Mouse (Mus musculus) C2C12 (cell line): ENCODE measurements around the gene Sgsh. TPM values are rescaled to one million over a fixed set of nuclear protein-coding genes. Genes with fewer than 3 reads are reported as not detected.
A peak's percentile ranks its signal among the peaks of the same experiment; 100 is the strongest.

Experiments
- H3K27me3 ChIP-seq: one replicate; pipeline ENCODE4 v1.6.1; 2011; ENCODE audit not compliant: control insufficient read depth, insufficient read depth, insufficient read length
- H3K36me3 ChIP-seq: one replicate; pipeline ENCODE4 v1.6.1; 2011; ENCODE audit not compliant: control insufficient read depth, insufficient read depth
- H3K4me3 ChIP-seq: one replicate; pipeline ENCODE4 v1.5.1; 2011; ENCODE audit warnings: mild to moderate bottlenecking, control low read depth; ENCODE audit not compliant: poor library complexity, insufficient read depth, severe bottlenecking
- H3K79me2 ChIP-seq: one replicate; pipeline ENCODE4 v1.6.1; 2011; ENCODE audit not compliant: control insufficient read depth, insufficient read depth
- H3K79me3 ChIP-seq: one replicate; pipeline ENCODE4 v1.6.1; 2011; ENCODE audit warnings: low read depth, control low read depth
- H3ac ChIP-seq: one replicate; pipeline ENCODE3; 2011; ENCODE audit warnings: low read depth; ENCODE audit not compliant: control insufficient read depth, insufficient read length
- CEBPB ChIP-seq: IDR thresholded peaks from one replicate; pipeline ENCODE4 v1.6.1; 2011; ENCODE audit warnings: low read depth, mild to moderate bottlenecking, control low read depth, moderate library complexity
- CTCF ChIP-seq: IDR thresholded peaks from one replicate; pipeline ENCODE4 v1.5.1; 2011; ENCODE audit not compliant: control insufficient read depth, insufficient read depth, insufficient read length
- FOSL1 ChIP-seq: IDR thresholded peaks from one replicate; pipeline ENCODE4 v1.8.0; 2011; ENCODE audit warnings: mild to moderate bottlenecking, low read length; ENCODE audit not compliant: poor library complexity, insufficient read depth, severe bottlenecking
- MAX ChIP-seq: IDR thresholded peaks from one replicate; pipeline ENCODE4 v1.6.1; 2011; ENCODE audit warnings: mild to moderate bottlenecking, control low read depth
- MYOD1 ChIP-seq: IDR thresholded peaks from one replicate; pipeline ENCODE4 v1.6.1; 2011; ENCODE audit warnings: low read depth; ENCODE audit not compliant: control insufficient read depth, insufficient read length
- MYOG ChIP-seq: IDR thresholded peaks from one replicate; pipeline ENCODE4 v1.6.1; 2011; ENCODE audit not compliant: control insufficient read depth, insufficient read length; ENCODE audit errors: extremely low read depth
- USF1 ChIP-seq: IDR thresholded peaks from one replicate; pipeline ENCODE4 v1.6.1; 2011; ENCODE audit warnings: low read depth, mild to moderate bottlenecking, control low read depth, moderate library complexity
- polyA plus RNA-seq: library from polyadenylated mRNA; unstranded; fragments of >200 nt; fragmentation: generic; extraction: Trizol; gene quantifications from one replicate; pipeline ENCODE4 v1.2.1, GENCODE M21; 2012; ENCODE audit warnings: missing spikeins

The Sgsh gene
- polyA plus RNA-seq, 1 experiment, result 2.3 TPM

- TF ChIP-seq USF1 (no peak), MYOD1 (no peak), FOSL1 (no peak), MAX (no peak), CEBPB (no peak), MYOG (no peak), CTCF (no peak)
- Histone ChIP-seq H3K4me3 (no peak overlapping the region), H3ac (no peak overlapping the region), H3K79me2 (no peaks in the 10 kb centered on the region), H3K27me3 (peaks cover 54% of the 10 kb centered on the region), H3K79me3 (no peaks in the 10 kb centered on the region), H3K36me3 (no peaks in the 10 kb centered on the region)
These were observed 48.3 kb downstream of the Sgsh start for GRCm38 (mm10) chr11:119306762-119307657.

- Histone ChIP-seq H3K79me2 (no peaks in the 10 kb centered on the region), H3K27me3 (peaks cover 49% of the 10 kb centered on the region), H3K79me3 (no peaks in the 10 kb centered on the region), H3ac (no peak overlapping the region), H3K36me3 (no peaks in the 10 kb centered on the region), H3K4me3 (no peak overlapping the region)
- no peak for TF ChIP-seq USF1
- TF ChIP-seq CEBPB, result no peak
- TF ChIP-seq CTCF, result peak; percentile 58
- no peak for TF ChIP-seq MAX
- no peak for TF ChIP-seq MYOG
- TF ChIP-seq MYOD1, result no peak
- TF ChIP-seq FOSL1, result no peak
These were observed 50.2 kb downstream of the Sgsh start for GRCm38 (mm10) chr11:119304904-119305712.

GRCm38 (mm10) chr11:119300986-119301385 is 54.4 kb downstream of the Sgsh start:
- no peak overlapping the region for H3K4me3 ChIP-seq

GRCm38 (mm10) chr11:119300246-119300935 is 54.9 kb downstream of the Sgsh start:
- peaks cover 29% of the 10 kb centered on the region for H3K36me3 ChIP-seq
- H3K79me2 ChIP-seq, result peaks cover 46% of the 10 kb centered on the region
- H3K4me3 ChIP-seq, result peak overlapping the region; percentile 99
- TF ChIP-seq MAX, result no peak
- no peak for TF ChIP-seq MYOG
- no peak for TF ChIP-seq FOSL1
- TF ChIP-seq MYOD1, result no peak
- TF ChIP-seq CEBPB, result no peak
- no peak for TF ChIP-seq CTCF
- TF ChIP-seq USF1, result no peak
- peaks cover 29% of the 10 kb centered on the region for H3K27me3 ChIP-seq
- H3K79me3 ChIP-seq, result peaks cover 40% of the 10 kb centered on the region
- H3ac ChIP-seq, result peak overlapping the region; percentile 95

More at GRCm38 (mm10) chr11:119300986-119301385, 54.4 kb downstream of the Sgsh start:
- Histone ChIP-seq H3K79me2 (peaks cover 40% of the 10 kb centered on the region), H3K79me3 (peaks cover 37% of the 10 kb centered on the region), H3K36me3 (peaks cover 23% of the 10 kb centered on the region), H3ac (peak overlapping the region; percentile 10), H3K27me3 (peaks cover 29% of the 10 kb centered on the region)
- TF ChIP-seq MYOD1, result no peak
- no peak for TF ChIP-seq USF1
- TF ChIP-seq CTCF, result no peak
- TF ChIP-seq MYOG, result no peak
- TF ChIP-seq MAX, result no peak

- Histone ChIP-seq H3K79me2 (peaks cover 54% of the 10 kb centered on the region), H3K36me3 (peaks cover 37% of the 10 kb centered on the region), H3K4me3 (peak within 1 kb of the TSS; percentile 99), H3ac (peak within 1 kb of the TSS; percentile 95), H3K27me3 (peaks cover 21% of the 10 kb centered on the region), H3K79me3 (peaks cover 40% of the 10 kb centered on the region)
- TF ChIP-seq MAX (peak; percentile 75), MYOG (no peak), USF1 (no peak), FOSL1 (no peak), CEBPB (no peak), MYOD1 (no peak)
These were observed 55.7 kb downstream of the Sgsh start, which contains the start of gene Eif4a3 for GRCm38 (mm10) chr11:119299391-119300245. Gene Eif4a3, minus strand, starts transcription at chr11:119300089.
